Mouse (Mus musculus): ENCODE results near the gene Ccdc152. TPM values are rescaled to one million over a fixed set of nuclear protein-coding genes. Genes with fewer than 3 reads are reported as not detected.

Gene Ccdc152
- polyA plus RNA-seq, 1 experiment = not detected

DNA sequence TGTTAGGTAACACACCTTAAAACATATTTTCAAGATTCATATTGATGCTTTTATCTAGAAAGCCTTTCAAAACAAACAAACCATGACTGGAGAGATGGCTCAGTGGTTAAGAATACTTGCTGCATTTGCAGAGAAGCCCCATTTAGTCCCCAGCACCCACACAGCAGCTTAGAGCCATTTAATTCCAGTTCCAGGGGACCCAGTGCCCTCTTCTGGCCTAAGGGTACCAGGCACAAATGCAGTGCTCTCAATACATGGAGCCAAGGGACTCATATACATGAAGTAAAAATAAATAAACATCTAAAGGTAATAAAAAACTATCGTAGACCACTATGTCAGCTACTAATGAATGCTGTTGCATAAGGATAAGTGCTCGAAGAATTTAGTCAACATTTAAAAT, 25.9 kb downstream of the Ccdc152 start:
- no peak for TF ChIP-seq CEBPB (IDR thresholded peaks at IDR 0.05; ENCODE audit: low read depth)
- no peak for TF ChIP-seq MAX (IDR thresholded peaks at IDR 0.05)
- no peak for TF ChIP-seq MYOD1 (IDR thresholded peaks at IDR 0.05; ENCODE audit: control insufficient read depth, insufficient read length, low read depth)
- TF ChIP-seq FOSL1 (IDR thresholded peaks at IDR 0.05; ENCODE audit: insufficient read depth, low read length, poor library complexity, severe bottlenecking) = no peak
- no peak for TF ChIP-seq USF1 (IDR thresholded peaks at IDR 0.05; ENCODE audit: low read depth)
- no peak for TF ChIP-seq MYOG (IDR thresholded peaks at IDR 0.05; ENCODE audit: control insufficient read depth, extremely low read depth, insufficient read length)
- TF ChIP-seq CTCF (IDR thresholded peaks at IDR 0.05; ENCODE audit: control insufficient read depth, insufficient read depth, insufficient read length) = no peak
- Histone ChIP-seq H3K4me3 (ENCODE audit: insufficient read depth, poor library complexity, severe bottlenecking) (no peak overlapping the region), H3K79me3 (ENCODE audit: low read depth) (no peaks in the 10 kb centered on the region), H3K27me3 (ENCODE audit: control insufficient read depth, insufficient read depth, insufficient read length) (peaks cover 3% of the 10 kb centered on the region), H3K79me2 (ENCODE audit: control insufficient read depth, insufficient read depth) (no peaks in the 10 kb centered on the region), H3K36me3 (ENCODE audit: control insufficient read depth, insufficient read depth) (no peaks in the 10 kb centered on the region), H3ac (ENCODE audit: control insufficient read depth, insufficient read length, low read depth) (no peak overlapping the region)

- H3K4me3 ChIP-seq (ENCODE audit: insufficient read depth, poor library complexity, severe bottlenecking) = no peak overlapping the region
- no peaks in the 10 kb centered on the region for H3K79me2 ChIP-seq (ENCODE audit: control insufficient read depth, insufficient read depth)
- H3K27me3 ChIP-seq (ENCODE audit: control insufficient read depth, insufficient read depth, insufficient read length) = no peaks in the 10 kb centered on the region
- TF ChIP-seq USF1 (IDR thresholded peaks at IDR 0.05; ENCODE audit: low read depth) = no peak
- no peak for TF ChIP-seq FOSL1 (IDR thresholded peaks at IDR 0.05; ENCODE audit: insufficient read depth, low read length, poor library complexity, severe bottlenecking)
- TF ChIP-seq MYOG (IDR thresholded peaks at IDR 0.05; ENCODE audit: control insufficient read depth, extremely low read depth, insufficient read length) = no peak
- TF ChIP-seq MYOD1 (IDR thresholded peaks at IDR 0.05; ENCODE audit: control insufficient read depth, insufficient read length, low read depth) = no peak
- no peak for TF ChIP-seq CTCF (IDR thresholded peaks at IDR 0.05; ENCODE audit: control insufficient read depth, insufficient read depth, insufficient read length)
- no peak for TF ChIP-seq CEBPB (IDR thresholded peaks at IDR 0.05; ENCODE audit: low read depth)
- TF ChIP-seq MAX (IDR thresholded peaks at IDR 0.05) = no peak
- no peak overlapping the region for H3ac ChIP-seq (ENCODE audit: control insufficient read depth, insufficient read length, low read depth)
- H3K79me3 ChIP-seq (ENCODE audit: low read depth) = no peaks in the 10 kb centered on the region
- H3K36me3 ChIP-seq (ENCODE audit: control insufficient read depth, insufficient read depth) = no peaks in the 10 kb centered on the region
Observed at GRCm38 (mm10) chr15:3273191-3273590, 30.1 kb downstream of the Ccdc152 start.

DNA sequence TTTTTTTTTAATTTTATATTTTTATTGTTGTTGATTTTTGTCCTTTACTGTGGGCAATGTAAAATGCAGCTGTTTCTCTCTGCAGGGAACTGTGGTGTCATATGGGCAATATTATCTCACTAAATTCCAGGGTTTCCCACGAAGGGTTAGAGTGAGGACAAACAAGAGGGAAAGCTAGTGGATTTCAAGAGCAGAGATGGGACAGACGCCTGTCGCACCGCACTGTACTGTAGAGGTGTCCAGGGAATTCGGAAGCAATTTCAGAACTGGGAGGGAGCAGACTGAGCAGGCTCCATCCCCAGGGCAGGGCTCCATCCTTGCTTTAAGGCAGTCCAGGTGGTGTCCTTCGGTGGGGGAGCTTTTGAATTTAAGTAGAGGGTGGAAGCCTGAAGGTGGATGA, 32.1 kb downstream of the Ccdc152 start:
- no peaks in the 10 kb centered on the region for H3K27me3 ChIP-seq (ENCODE audit: control insufficient read depth, insufficient read depth, insufficient read length)
- TF ChIP-seq FOSL1 (IDR thresholded peaks at IDR 0.05; ENCODE audit: insufficient read depth, low read length, poor library complexity, severe bottlenecking) (no peak), CTCF (IDR thresholded peaks at IDR 0.05; ENCODE audit: control insufficient read depth, insufficient read depth, insufficient read length) (no peak), CEBPB (IDR thresholded peaks at IDR 0.05; ENCODE audit: low read depth) (no peak), MYOG (IDR thresholded peaks at IDR 0.05; ENCODE audit: control insufficient read depth, extremely low read depth, insufficient read length) (no peak), MAX (IDR thresholded peaks at IDR 0.05) (no peak)
- no peaks in the 10 kb centered on the region for H3K36me3 ChIP-seq (ENCODE audit: control insufficient read depth, insufficient read depth)
- H3K79me2 ChIP-seq (ENCODE audit: control insufficient read depth, insufficient read depth) = no peaks in the 10 kb centered on the region
- H3K4me3 ChIP-seq (ENCODE audit: insufficient read depth, poor library complexity, severe bottlenecking) = no peak overlapping the region
- no peaks in the 10 kb centered on the region for H3K79me3 ChIP-seq (ENCODE audit: low read depth)
- H3ac ChIP-seq (ENCODE audit: control insufficient read depth, insufficient read length, low read depth) = no peak overlapping the region

DNA sequence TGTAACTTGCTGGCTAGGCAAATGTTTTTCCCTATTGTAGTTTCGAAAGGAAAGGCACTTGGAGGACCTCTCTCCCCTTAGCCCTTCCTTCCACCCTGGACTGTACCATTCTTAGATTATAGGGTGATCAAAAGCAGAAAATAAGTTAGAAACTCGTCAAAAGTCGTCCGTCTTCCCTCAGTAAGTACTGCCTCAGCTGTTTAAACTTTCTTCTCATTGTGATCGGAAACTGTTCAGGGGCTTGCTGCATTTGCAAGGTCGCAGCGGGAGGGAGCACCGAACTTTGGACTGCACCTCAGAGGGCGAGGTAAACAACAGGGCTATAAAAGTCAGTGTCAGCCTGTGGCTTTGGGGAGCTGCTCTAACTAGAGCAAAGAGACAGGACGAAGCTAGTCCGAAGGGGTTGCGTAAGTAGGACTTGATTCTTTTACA, 32.7 kb downstream of the Ccdc152 start:
- Histone ChIP-seq H3K4me3 (ENCODE audit: insufficient read depth, poor library complexity, severe bottlenecking) (no peak overlapping the region), H3K79me3 (ENCODE audit: low read depth) (no peaks in the 10 kb centered on the region)

DNA sequence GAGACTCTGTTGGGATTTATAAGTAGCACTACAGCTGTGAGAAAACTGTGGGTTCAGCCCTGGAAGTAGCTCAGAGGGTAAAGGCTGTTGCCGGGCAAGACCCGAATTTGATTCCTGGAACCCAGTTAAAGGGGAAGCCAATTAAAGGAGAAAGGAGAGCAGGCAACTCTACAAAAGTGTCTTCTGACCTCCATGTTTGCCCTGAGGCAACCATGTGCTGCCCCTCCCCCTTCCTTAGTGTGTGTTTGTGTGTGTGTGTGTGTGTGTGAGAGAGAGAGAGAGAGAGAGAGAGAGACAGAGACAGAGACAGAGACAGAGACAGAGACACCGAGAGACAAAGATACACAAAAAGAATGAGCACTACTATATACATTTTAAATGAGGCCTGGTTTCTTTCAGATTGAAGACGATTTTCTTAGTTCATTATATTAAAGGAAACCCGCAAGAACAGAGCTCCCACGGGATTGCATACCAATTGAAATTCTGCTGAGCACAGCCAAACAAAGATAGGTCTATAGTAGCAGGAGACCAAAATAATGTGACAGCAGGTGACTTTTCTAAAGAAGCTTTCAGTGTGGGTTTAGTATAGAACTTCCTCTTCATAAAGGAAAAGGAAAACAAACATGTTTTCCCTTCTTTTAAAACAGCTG, 33.2 kb downstream of the Ccdc152 start:
- TF ChIP-seq FOSL1 (IDR thresholded peaks at IDR 0.05; ENCODE audit: insufficient read depth, low read length, poor library complexity, severe bottlenecking) = no peak
- TF ChIP-seq USF1 (IDR thresholded peaks at IDR 0.05; ENCODE audit: low read depth) = no peak
- no peak for TF ChIP-seq MYOG (IDR thresholded peaks at IDR 0.05; ENCODE audit: control insufficient read depth, extremely low read depth, insufficient read length)
- TF ChIP-seq MAX (IDR thresholded peaks at IDR 0.05) = no peak
- no peak for TF ChIP-seq MYOD1 (IDR thresholded peaks at IDR 0.05; ENCODE audit: control insufficient read depth, insufficient read length, low read depth)
- no peak for TF ChIP-seq CEBPB (IDR thresholded peaks at IDR 0.05; ENCODE audit: low read depth)
- no peak for TF ChIP-seq CTCF (IDR thresholded peaks at IDR 0.05; ENCODE audit: control insufficient read depth, insufficient read depth, insufficient read length)
- Histone ChIP-seq H3K36me3 (ENCODE audit: control insufficient read depth, insufficient read depth) (no peaks in the 10 kb centered on the region), H3K4me3 (ENCODE audit: insufficient read depth, poor library complexity, severe bottlenecking) (no peak overlapping the region), H3K79me3 (ENCODE audit: low read depth) (no peaks in the 10 kb centered on the region), H3K79me2 (ENCODE audit: control insufficient read depth, insufficient read depth) (no peaks in the 10 kb centered on the region), H3ac (ENCODE audit: control insufficient read depth, insufficient read length, low read depth) (no peak overlapping the region), H3K27me3 (ENCODE audit: control insufficient read depth, insufficient read depth, insufficient read length) (no peaks in the 10 kb centered on the region)

More for the DNA sequence above, 32.7 kb downstream of the Ccdc152 start:
- Histone ChIP-seq H3K27me3 (ENCODE audit: control insufficient read depth, insufficient read depth, insufficient read length) (no peaks in the 10 kb centered on the region), H3K79me2 (ENCODE audit: control insufficient read depth, insufficient read depth) (no peaks in the 10 kb centered on the region), H3K36me3 (ENCODE audit: control insufficient read depth, insufficient read depth) (no peaks in the 10 kb centered on the region), H3ac (ENCODE audit: control insufficient read depth, insufficient read length, low read depth) (no peak overlapping the region)
- TF ChIP-seq MYOG (IDR thresholded peaks at IDR 0.05; ENCODE audit: control insufficient read depth, extremely low read depth, insufficient read length) (no peak), CEBPB (IDR thresholded peaks at IDR 0.05; ENCODE audit: low read depth) (peak; percentile 30), USF1 (IDR thresholded peaks at IDR 0.05; ENCODE audit: low read depth) (no peak), FOSL1 (IDR thresholded peaks at IDR 0.05; ENCODE audit: insufficient read depth, low read length, poor library complexity, severe bottlenecking) (no peak), CTCF (IDR thresholded peaks at IDR 0.05; ENCODE audit: control insufficient read depth, insufficient read depth, insufficient read length) (no peak)

GRCm38 (mm10) chr15:3269496-3269895, 33.8 kb downstream of the Ccdc152 start:
- H3K79me3 ChIP-seq (ENCODE audit: low read depth) = no peaks in the 10 kb centered on the region
- no peaks in the 10 kb centered on the region for H3K36me3 ChIP-seq (ENCODE audit: control insufficient read depth, insufficient read depth)
- no peaks in the 10 kb centered on the region for H3K27me3 ChIP-seq (ENCODE audit: control insufficient read depth, insufficient read depth, insufficient read length)
- no peaks in the 10 kb centered on the region for H3K79me2 ChIP-seq (ENCODE audit: control insufficient read depth, insufficient read depth)
- H3ac ChIP-seq (ENCODE audit: control insufficient read depth, insufficient read length, low read depth) = no peak overlapping the region
- no peak overlapping the region for H3K4me3 ChIP-seq (ENCODE audit: insufficient read depth, poor library complexity, severe bottlenecking)
- no peak for TF ChIP-seq MYOD1 (IDR thresholded peaks at IDR 0.05; ENCODE audit: control insufficient read depth, insufficient read length, low read depth)
- TF ChIP-seq MYOG (IDR thresholded peaks at IDR 0.05; ENCODE audit: control insufficient read depth, extremely low read depth, insufficient read length) = no peak
- TF ChIP-seq CTCF (IDR thresholded peaks at IDR 0.05; ENCODE audit: control insufficient read depth, insufficient read depth, insufficient read length) = no peak
